Mouse (Mus musculus) embryonic facial prominence, embryonic 12.5 days (tissue): Measurements from ENCODE around the gene Dab1. TPM values are rescaled to one million over a fixed set of nuclear protein-coding genes. Genes with fewer than 3 reads are reported as not detected.

ENCODE experiments used
- ATAC-seq: fragments of 200-750 bp; cut with Nextera tagmentation; 2 replicates; pipeline ENCODE4 v1.8.0; 2017; ENCODE audit not compliant: insufficient number of reproducible peaks, insufficient read depth, low FRiP score, low TSS enrichment
- H3K27ac ChIP-seq: fragments of 300-500 bp; sonication (generic); 2 replicates; pipeline ENCODE4 v1.5.1; 2016; ENCODE audit warnings: mild to moderate bottlenecking
- H3K27me3 ChIP-seq: fragments of 300-500 bp; sonication (generic); 2 replicates; pipeline ENCODE4 v1.6.1; 2016; ENCODE audit warnings: mild to moderate bottlenecking, moderate library complexity
- H3K36me3 ChIP-seq: fragments of 300-500 bp; sonication (generic); 2 replicates; pipeline ENCODE4 v1.6.1; 2016; ENCODE audit warnings: mild to moderate bottlenecking
- H3K4me1 ChIP-seq: fragments of 300-500 bp; sonication (generic); 2 replicates; pipeline ENCODE4 v1.6.1; 2016
- H3K4me2 ChIP-seq: fragments of 300-500 bp; sonication (generic); replicated peaks from 2 replicates; pipeline ENCODE4 v1.6.1; 2016; ENCODE audit warnings: mild to moderate bottlenecking, moderate library complexity
- H3K4me3 ChIP-seq: fragments of 300-500 bp; sonication (generic); 2 replicates; pipeline ENCODE4 v1.5.1; 2016; ENCODE audit warnings: mild to moderate bottlenecking
- H3K9ac ChIP-seq: fragments of 300-500 bp; sonication (generic); 2 replicates; pipeline ENCODE4 v1.6.1; 2016; ENCODE audit warnings: mild to moderate bottlenecking, moderate library complexity
- H3K9me3 ChIP-seq: fragments of 300-500 bp; sonication (generic); 2 replicates; pipeline ENCODE4 v1.6.1; 2016; ENCODE audit warnings: mild to moderate bottlenecking, moderate library complexity
- WGBS: fragments of 180-500 bp; shearing (Covaris S2); methylation state at CpG from one replicate; pipeline ENCODE4 v1.1.7; 2016; 5-methylcytosine and 5-hydroxymethylcytosine counted together
- polyA plus RNA-seq: library from polyadenylated mRNA; unstranded; fragments of >200 nt; fragmentation: Nextera tagmentation; extraction: Ambion mirVana; gene quantifications from 2 replicates; pipeline ENCODE4 v1.2.1, GENCODE M21; 2016

The Dab1 gene
- polyA plus RNA-seq, 1 experiment from 2014 or later, result 23.7 TPM

DNA sequence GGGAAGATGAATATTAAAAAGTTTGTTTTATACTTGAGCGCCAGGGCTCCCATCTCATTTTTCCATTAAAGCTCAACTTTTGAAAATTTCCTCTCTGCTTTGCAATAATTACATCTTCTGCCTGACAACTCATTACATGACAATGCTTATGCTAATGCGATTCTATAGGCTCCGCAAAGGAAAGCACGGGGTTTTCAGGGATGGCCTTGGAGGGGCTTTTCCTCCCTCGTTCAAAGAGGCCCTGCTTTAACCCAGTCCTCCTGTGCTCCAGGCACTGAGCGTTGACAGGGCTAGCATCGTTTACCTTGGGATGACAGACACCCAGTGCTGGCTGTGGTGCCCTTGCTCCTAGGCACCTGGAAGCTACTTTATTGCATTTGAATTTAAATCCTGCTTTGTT is 595.6 kb downstream of the Dab1 start:
- Histone ChIP-seq H3K9ac (no peak overlapping the region), H3K36me3 (no peaks in the 10 kb centered on the region), H3K27me3 (no peaks in the 10 kb centered on the region), H3K4me2 (no peak overlapping the region), H3K4me1 (no peaks in the 10 kb centered on the region), H3K9me3 (no peaks in the 10 kb centered on the region), H3K27ac (no peak overlapping the region), H3K4me3 (no peak overlapping the region)
- ATAC-seq, result no peak
- WGBS, result 37% methylated on average over 7 of the region's 7 CpGs

DNA sequence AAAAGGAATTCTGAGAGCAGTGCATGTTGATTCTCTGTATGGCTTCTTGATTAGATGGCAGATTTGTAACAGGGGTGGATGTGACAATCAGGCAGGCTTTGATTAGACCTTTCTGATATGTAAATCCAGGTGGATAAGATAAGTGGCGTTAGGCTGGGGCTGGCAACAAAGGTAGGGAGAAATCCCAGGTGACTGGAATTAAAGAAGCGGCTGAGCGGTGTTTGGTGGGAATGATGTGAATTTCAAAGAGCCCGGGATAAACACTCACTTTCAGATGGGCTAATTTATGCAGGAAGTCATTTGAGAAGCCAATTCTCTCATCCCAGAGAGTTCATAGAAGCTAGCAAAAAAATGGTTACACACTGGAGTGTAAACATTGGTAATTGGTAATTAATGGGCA is 598.2 kb downstream of the Dab1 start:
- H3K4me1 ChIP-seq, result no peaks in the 10 kb centered on the region
- no peaks in the 10 kb centered on the region for H3K36me3 ChIP-seq
- 40% methylated on average over 4 of the region's 4 CpGs for WGBS
- no peak overlapping the region for H3K4me2 ChIP-seq
- ATAC-seq, result no peak
- H3K9ac ChIP-seq, result no peak overlapping the region
- H3K27me3 ChIP-seq, result no peaks in the 10 kb centered on the region
- H3K27ac ChIP-seq, result no peak overlapping the region
- no peaks in the 10 kb centered on the region for H3K9me3 ChIP-seq
- H3K4me3 ChIP-seq, result no peak overlapping the region

DNA sequence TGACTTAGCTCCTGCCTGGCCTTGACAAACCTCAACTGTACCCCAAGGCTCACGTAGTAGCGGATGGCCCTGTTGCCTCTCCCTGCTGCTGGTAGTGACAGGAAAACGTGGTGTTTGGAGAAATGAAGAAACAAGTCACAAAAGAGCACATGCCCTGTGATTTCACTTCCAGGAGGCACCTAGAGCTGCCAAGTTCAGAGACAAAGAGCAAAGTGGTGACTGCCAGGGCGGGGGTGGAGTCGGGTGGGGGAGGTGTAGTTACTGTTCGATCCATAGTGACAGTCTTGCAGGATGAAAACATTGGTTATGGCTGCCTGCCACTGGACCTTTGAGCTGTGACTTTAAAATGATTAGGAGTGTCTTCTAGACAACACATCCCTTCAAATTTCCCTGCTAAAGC is 599.6 kb downstream of the Dab1 start:
- H3K4me1 ChIP-seq, result no peaks in the 10 kb centered on the region
- ATAC-seq, result no peak
- H3K27ac ChIP-seq, result no peak overlapping the region
- WGBS, result 69% methylated on average over 6 of the region's 6 CpGs
- no peaks in the 10 kb centered on the region for H3K9me3 ChIP-seq
- H3K4me2 ChIP-seq, result no peak overlapping the region
- no peak overlapping the region for H3K9ac ChIP-seq
- H3K36me3 ChIP-seq, result no peaks in the 10 kb centered on the region
- no peak overlapping the region for H3K4me3 ChIP-seq
- no peaks in the 10 kb centered on the region for H3K27me3 ChIP-seq

DNA sequence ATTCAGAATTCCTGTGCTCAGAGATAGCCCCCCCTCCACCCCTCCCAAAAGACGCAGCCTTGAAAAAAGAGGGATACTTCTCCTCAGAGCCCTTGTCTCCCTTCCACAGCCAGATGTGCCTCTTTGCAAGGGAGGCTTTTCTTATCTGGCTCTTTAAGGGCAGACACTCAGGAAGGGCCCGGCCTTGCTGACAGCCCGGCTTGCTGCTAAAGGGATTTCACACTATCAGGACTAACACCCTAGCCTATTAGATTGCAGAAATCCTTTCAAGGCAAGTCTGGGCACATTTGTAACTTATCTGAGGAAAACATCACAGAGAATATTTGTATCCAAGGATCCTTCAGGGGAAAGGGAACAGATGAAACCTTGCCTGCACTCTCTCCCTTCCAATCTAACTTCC is 600.9 kb downstream of the Dab1 start:
- WGBS, result 43% methylated on average over 3 of the region's 3 CpGs
- no peaks in the 10 kb centered on the region for H3K36me3 ChIP-seq
- no peaks in the 10 kb centered on the region for H3K9me3 ChIP-seq
- no peak overlapping the region for H3K9ac ChIP-seq
- ATAC-seq, result no peak
- H3K27ac ChIP-seq, result no peak overlapping the region
- H3K4me1 ChIP-seq, result no peaks in the 10 kb centered on the region
- H3K4me2 ChIP-seq, result no peak overlapping the region
- no peaks in the 10 kb centered on the region for H3K27me3 ChIP-seq
- H3K4me3 ChIP-seq, result no peak overlapping the region

DNA sequence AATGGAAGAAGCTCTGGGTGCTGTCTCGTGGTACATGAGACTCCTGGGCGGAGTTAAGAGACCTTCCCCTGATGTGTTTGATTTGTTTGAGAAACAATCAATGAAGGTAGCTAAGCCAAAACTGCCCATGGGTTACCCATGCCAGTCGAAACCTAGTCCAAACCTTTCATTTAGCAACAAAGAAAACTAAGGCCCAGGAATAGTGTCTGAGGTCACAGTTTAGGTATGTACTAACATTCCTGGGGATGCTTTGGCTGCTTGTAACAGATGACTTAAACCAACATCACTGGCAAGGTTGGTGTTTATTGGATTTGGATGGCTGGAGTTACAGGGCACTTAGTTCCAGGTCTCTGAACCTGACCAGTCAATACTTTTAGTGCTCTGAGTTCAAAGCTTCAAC is 610.1 kb downstream of the Dab1 start:
- no peak for ATAC-seq
- H3K9me3 ChIP-seq, result no peaks in the 10 kb centered on the region
- 0 out of 2 replicates have a peak, but pooled peaks cover 3% of the 10 kb centered on the region for H3K27me3 ChIP-seq
- no peaks in the 10 kb centered on the region for H3K36me3 ChIP-seq
- WGBS, result 75% methylated on average over 3 of the region's 3 CpGs
- H3K4me2 ChIP-seq, result no peak overlapping the region
- H3K9ac ChIP-seq, result no peak overlapping the region
- H3K4me1 ChIP-seq, result no peaks in the 10 kb centered on the region
- H3K4me3 ChIP-seq, result no peak overlapping the region
- no peak overlapping the region for H3K27ac ChIP-seq

DNA sequence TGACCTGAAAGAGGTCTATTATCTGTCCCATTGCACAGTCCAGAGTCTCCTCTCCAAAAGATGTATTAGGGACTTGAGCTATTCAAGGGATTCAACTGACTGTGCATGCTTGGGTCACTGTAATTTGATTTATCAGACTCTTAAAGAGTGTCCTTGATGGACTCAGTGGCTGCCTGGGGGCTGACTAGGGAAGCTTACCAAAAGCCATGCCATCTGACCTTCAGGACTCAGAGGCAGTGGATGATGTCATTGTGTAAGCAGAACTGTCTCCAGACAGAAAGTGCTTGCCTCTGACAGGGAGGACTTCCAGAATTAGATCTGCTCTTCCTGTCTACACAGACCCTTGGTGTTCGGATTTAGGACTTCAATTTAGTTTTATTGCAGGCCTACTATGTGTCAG is 627.3 kb downstream of the Dab1 start:
- Histone ChIP-seq H3K36me3 (no peaks in the 10 kb centered on the region), H3K9me3 (no peaks in the 10 kb centered on the region), H3K9ac (no peak overlapping the region), H3K4me1 (no peaks in the 10 kb centered on the region), H3K27me3 (no peaks in the 10 kb centered on the region), H3K27ac (no peak overlapping the region), H3K4me2 (no peak overlapping the region), H3K4me3 (no peak overlapping the region)
- WGBS, result 41% methylated on average over 1 of the region's 1 CpGs
- no peak for ATAC-seq

DNA sequence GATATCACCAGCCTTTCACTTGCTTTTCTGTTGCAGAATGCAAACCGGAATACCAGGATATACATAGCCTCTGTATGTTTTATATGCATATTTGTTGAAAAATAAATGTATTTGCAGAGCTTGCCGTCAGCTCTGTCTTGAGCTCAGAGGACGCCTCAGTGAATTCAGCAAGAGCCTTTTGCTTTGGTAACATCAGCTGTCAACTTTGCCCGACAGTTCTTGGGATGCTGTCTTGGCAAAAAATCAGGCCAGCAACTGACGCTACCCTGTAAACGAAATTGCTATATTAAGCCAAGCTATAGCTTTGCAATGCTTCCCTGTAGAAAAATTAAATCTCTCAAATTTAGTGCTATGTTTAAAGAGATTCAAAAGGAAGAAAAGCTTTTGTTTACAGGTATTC is 630.3 kb downstream of the Dab1 start:
- H3K4me1 ChIP-seq, result no peaks in the 10 kb centered on the region
- H3K9me3 ChIP-seq, result no peaks in the 10 kb centered on the region
- H3K27ac ChIP-seq, result no peak overlapping the region
- no peak overlapping the region for H3K9ac ChIP-seq
- H3K4me3 ChIP-seq, result no peak overlapping the region
- no peaks in the 10 kb centered on the region for H3K36me3 ChIP-seq
- H3K4me2 ChIP-seq, result no peak overlapping the region
- no peak for ATAC-seq
- 84% methylated on average over 6 of the region's 6 CpGs for WGBS
- H3K27me3 ChIP-seq, result no peaks in the 10 kb centered on the region

DNA sequence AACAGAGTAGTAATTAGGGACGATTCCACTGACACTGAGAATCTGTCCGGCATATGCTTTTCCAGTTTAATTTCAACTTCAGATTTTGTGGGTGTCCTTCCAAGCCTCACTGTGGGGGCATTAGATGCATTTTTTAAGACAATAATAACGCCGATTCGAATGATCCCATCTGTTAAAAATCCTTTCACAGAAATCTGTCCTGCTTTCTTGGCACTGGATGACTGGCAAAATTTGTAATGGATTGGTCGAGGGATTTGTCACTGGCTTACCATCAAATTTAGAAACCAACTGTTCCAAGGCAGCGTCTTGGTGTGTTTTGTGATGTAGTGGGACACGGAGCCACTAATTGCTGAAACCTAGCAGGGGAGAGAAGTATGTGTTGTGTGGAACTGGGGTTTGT is 638.6 kb downstream of the Dab1 start:
- no peak for ATAC-seq
- no peak overlapping the region for H3K9ac ChIP-seq
- H3K4me1 ChIP-seq, result no peaks in the 10 kb centered on the region
- no peaks in the 10 kb centered on the region for H3K27me3 ChIP-seq
- WGBS, result 76% methylated on average over 8 of the region's 8 CpGs
- H3K9me3 ChIP-seq, result no peaks in the 10 kb centered on the region
- no peak overlapping the region for H3K27ac ChIP-seq
- no peak overlapping the region for H3K4me2 ChIP-seq
- no peaks in the 10 kb centered on the region for H3K36me3 ChIP-seq
- no peak overlapping the region for H3K4me3 ChIP-seq

DNA sequence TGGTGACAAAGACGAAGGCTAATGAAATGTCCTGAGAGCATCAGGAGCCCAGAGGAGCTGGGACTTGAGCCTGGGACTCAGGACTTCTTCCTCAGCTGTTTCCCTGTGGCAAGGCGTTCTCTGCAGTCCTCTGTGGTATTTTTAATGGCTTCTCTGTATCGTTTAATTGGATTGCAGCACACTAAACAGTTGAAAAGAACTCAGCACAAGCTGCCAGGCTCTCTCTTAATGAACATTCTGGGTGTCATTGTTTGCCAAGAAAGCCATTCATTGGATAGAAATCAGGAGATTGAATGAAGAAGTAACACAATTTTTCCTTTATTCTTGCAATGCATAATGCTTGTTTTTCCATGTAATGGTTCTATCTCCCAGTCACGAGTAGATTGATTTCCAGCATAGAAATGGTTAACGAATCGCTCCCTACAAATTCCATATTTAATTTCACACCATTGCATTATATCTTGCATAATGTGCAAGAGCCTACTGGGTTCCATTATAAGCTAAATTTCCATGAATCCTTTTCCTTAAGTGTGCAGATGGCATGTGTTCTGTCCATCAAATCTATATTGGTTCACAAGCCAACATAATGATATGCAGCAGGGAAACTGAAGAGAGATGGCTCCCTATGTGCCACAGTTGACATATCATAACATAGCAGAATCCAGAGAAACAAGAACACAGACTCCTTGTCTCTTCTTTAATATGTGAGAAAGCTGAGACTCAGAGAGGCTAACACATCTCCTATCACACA is 650.4 kb downstream of the Dab1 start:
- H3K36me3 ChIP-seq, result no peaks in the 10 kb centered on the region
- no peaks in the 10 kb centered on the region for H3K9me3 ChIP-seq
- no peak overlapping the region for H3K27ac ChIP-seq
- no peaks in the 10 kb centered on the region for H3K27me3 ChIP-seq
- no peak overlapping the region for H3K9ac ChIP-seq
- no peaks in the 10 kb centered on the region for H3K4me1 ChIP-seq
- H3K4me3 ChIP-seq, result no peak overlapping the region
- ATAC-seq, result no peak
- no peak overlapping the region for H3K4me2 ChIP-seq
- 86% methylated on average over 6 of the region's 6 CpGs for WGBS

DNA sequence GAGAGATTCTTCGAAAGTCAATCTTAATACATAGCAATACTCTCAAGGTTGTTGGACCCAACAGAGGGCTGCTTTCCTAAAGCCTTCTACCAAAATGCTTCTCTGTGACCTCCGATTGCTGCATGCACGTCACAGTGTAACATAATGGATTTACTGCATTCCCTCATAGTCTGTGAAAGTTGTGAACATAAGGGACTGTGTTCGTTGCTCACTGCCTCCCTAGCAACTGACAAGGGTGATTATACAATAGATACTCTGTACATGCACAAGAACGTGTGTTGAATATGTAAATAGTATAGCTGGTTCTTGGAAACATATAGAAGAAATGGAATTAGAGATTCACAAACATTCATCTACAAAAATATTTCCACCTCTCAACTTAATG is 651.0 kb downstream of the Dab1 start:
- Histone ChIP-seq H3K9ac (no peak overlapping the region), H3K4me3 (no peak overlapping the region), H3K4me2 (no peak overlapping the region), H3K27me3 (no peaks in the 10 kb centered on the region), H3K4me1 (no peaks in the 10 kb centered on the region), H3K9me3 (no peaks in the 10 kb centered on the region), H3K36me3 (no peaks in the 10 kb centered on the region), H3K27ac (no peak overlapping the region)
- 83% methylated on average over 5 of the region's 5 CpGs for WGBS
- ATAC-seq, result no peak

DNA sequence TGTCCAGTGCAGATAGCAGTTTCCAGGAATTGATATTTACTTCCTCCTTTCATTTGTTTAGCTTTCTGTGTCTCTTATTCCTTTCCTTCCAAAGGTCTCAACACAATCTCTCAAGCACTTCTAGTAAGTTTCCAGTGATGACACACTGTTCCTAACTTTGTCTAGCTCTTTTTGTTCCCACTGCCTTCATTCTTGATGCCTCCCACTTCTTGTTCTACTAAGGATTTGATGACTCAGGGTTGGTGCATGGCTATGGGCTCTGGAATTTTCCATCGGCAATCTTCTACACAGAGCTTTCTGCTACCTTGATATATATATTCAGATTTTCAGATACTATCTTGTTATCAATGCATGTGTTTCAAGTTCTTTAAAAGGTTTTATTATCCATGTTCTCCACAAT is 656.1 kb downstream of the Dab1 start:
- no peak for ATAC-seq
- H3K4me1 ChIP-seq, result no peaks in the 10 kb centered on the region
- WGBS, result 94% methylated on average over 1 of the region's 1 CpGs
- H3K9ac ChIP-seq, result no peak overlapping the region
- no peak overlapping the region for H3K27ac ChIP-seq
- no peak overlapping the region for H3K4me2 ChIP-seq
- no peaks in the 10 kb centered on the region for H3K36me3 ChIP-seq
- H3K27me3 ChIP-seq, result no peaks in the 10 kb centered on the region
- H3K4me3 ChIP-seq, result no peak overlapping the region
- H3K9me3 ChIP-seq, result no peaks in the 10 kb centered on the region

DNA sequence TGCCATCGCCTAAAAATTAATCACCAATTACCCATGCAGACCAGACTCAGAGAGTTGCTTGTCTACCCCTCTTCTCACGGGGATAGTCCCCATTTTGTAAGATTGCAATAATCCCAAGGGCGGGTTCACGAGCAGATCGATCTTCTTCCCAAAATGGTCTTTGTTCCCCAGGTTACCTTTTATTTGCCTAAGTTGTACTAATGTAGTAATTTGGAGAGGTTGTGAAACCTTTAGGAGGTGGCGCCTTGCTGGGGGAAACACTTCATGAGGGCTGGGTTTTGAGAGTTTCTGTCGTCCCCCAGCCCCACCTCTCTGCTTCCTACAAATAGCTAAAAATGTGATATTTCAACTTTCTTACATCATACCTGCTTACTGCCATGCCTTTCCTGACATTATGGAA is 657.8 kb downstream of the Dab1 start:
- WGBS, result 87% methylated on average over 7 of the region's 7 CpGs
- Histone ChIP-seq H3K9me3 (no peaks in the 10 kb centered on the region), H3K9ac (no peak overlapping the region), H3K4me1 (no peaks in the 10 kb centered on the region), H3K36me3 (no peaks in the 10 kb centered on the region), H3K27me3 (no peaks in the 10 kb centered on the region), H3K4me3 (no peak overlapping the region), H3K4me2 (no peak overlapping the region), H3K27ac (no peak overlapping the region)
- ATAC-seq, result no peak

DNA sequence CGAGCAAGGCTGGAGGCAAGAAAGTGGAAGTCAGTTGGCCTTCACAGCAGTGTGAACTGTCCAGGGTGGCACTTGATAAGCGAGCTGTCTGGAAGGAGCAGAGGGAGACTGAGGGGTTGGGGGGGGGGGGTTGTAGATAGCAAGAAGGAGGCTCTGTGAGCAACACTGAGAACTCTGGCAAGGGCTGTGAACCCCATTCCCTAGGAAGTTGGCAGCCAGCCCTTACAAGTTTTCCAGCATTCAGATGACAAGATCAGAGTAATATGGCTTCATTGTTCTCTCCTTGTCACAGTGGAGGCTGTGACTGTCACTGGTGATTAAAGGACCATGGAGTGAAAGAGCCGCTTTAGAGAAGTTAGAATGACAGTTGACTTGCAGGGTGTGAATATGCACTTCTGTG is 662.4 kb downstream of the Dab1 start:
- H3K9ac ChIP-seq, result no peak overlapping the region
- H3K27ac ChIP-seq, result no peak overlapping the region
- no peaks in the 10 kb centered on the region for H3K27me3 ChIP-seq
- no peak for ATAC-seq
- WGBS, result 76% methylated on average over 3 of the region's 3 CpGs
- H3K4me2 ChIP-seq, result no peak overlapping the region
- H3K36me3 ChIP-seq, result no peaks in the 10 kb centered on the region
- no peaks in the 10 kb centered on the region for H3K4me1 ChIP-seq
- no peak overlapping the region for H3K4me3 ChIP-seq
- H3K9me3 ChIP-seq, result no peaks in the 10 kb centered on the region
